In genomic region chr2:170193211-170193610, GRCm38 (mm10) we compare ENCODE assay signal across 8 mouse cellular contexts. TPM values are rescaled to one million over a fixed set of nuclear protein-coding genes. Genes with fewer than 3 reads are reported as not detected.
A peak's percentile ranks its signal among the peaks of the same experiment; 100 is the strongest.
DNase-seq lines count a peak whose midpoint lies in the region; ATAC-seq and TF ChIP-seq lines count a peak whose summit lies in the region.

No protein-coding gene starts in this region.

- H3K4me1 ChIP-seq in lung, embryonic 14.5 days (ENCODE audit: insufficient read depth): peaks cover 7% of the 10 kb centered on the region; the same call in 1 of the 2 replicates
- peaks cover 26% of the 10 kb centered on the region for H3K4me1 ChIP-seq in embryonic facial prominence, embryonic 10.5 days
- 0 out of 2 replicates have a peak, but pooled peaks cover 9% of the 10 kb centered on the region for H3K4me1 ChIP-seq in intestine, embryonic 15.5 days (replicated peaks)

- TF ChIP-seq CTCF in lung, embryonic 14.5 days (IDR thresholded peaks at IDR 0.05; ENCODE audit: low read depth): no peak

- H3K36me3 ChIP-seq in lung, embryonic 14.5 days (ENCODE audit: insufficient read depth): no peaks in the 10 kb centered on the region
- H3K36me3 ChIP-seq in embryonic facial prominence, embryonic 10.5 days (replicated peaks): no peaks in the 10 kb centered on the region
- no peaks in the 10 kb centered on the region for H3K36me3 ChIP-seq in intestine, embryonic 15.5 days

- H3K27me3 ChIP-seq in lung, embryonic 14.5 days (ENCODE audit: insufficient read depth, low read length): no peaks in the 10 kb centered on the region
- no peaks in the 10 kb centered on the region for H3K27me3 ChIP-seq in embryonic facial prominence, embryonic 10.5 days (replicated peaks; ENCODE audit: low read depth, poor library complexity, severe bottlenecking)
- no peaks in the 10 kb centered on the region for H3K27me3 ChIP-seq in intestine, embryonic 15.5 days (replicated peaks)

- H3K4me3 ChIP-seq in lung, embryonic 14.5 days (ENCODE audit: low read depth, low read length): peak overlapping the region; percentile 8
- peak overlapping the region; percentile 46 for H3K4me3 ChIP-seq in embryonic facial prominence, embryonic 10.5 days
- no peak overlapping the region for H3K4me3 ChIP-seq in intestine, embryonic 15.5 days (replicated peaks)

- peak overlapping the region; percentile 21 for H3K9ac ChIP-seq in lung, embryonic 14.5 days
- no peak overlapping the region for H3K9ac ChIP-seq in intestine, embryonic 15.5 days

- peak overlapping the region; percentile 76; the same call in 1 of the 2 replicates for H3K27ac ChIP-seq in lung, embryonic 14.5 days (ENCODE audit: low read depth)
- peak overlapping the region; percentile 75 for H3K27ac ChIP-seq in embryonic facial prominence, embryonic 10.5 days (replicated peaks)
- H3K27ac ChIP-seq in intestine, embryonic 15.5 days: peak overlapping the region; percentile 59

- ATAC-seq in lung, embryonic 14.5 days (ENCODE audit: insufficient read depth): no peak
- ATAC-seq in intestine, embryonic 15.5 days: peak; percentile 18; the same call in 1 of the 2 replicates
- no peak for ATAC-seq in frontal cortex, adult (ENCODE audit: low TSS enrichment)

- WGBS in lung, embryonic 14.5 days: 3% methylated on average over 10 of the region's 10 CpGs
- WGBS in embryonic facial prominence, embryonic 10.5 days: 3% methylated on average over 10 of the region's 10 CpGs
- 5% methylated on average over 10 of the region's 10 CpGs for WGBS in intestine, embryonic 15.5 days

- DNase-seq in lung, embryonic 14.5 days: peak; percentile 34
- DNase-seq in lung, adult 18-20 months: no peak
- DNase-seq in embryonic facial prominence, embryonic 10.5 days (ENCODE audit: low spot score): peak; percentile 32
- DNase-seq in naive thymus-derived CD4-positive, alpha-beta T cell, adult 2 months (ENCODE audit: low read depth): peak; percentile 37
- no peak for DNase-seq in spleen, postnatal 10 days (ENCODE audit: low spot score in 2 of 2)
- DNase-seq in right cerebral cortex, postnatal 14 days: no peak

- H3K4me2 ChIP-seq in lung, embryonic 14.5 days: peak overlapping the region; percentile 46
- H3K4me2 ChIP-seq in intestine, embryonic 15.5 days (replicated peaks): peak overlapping the region; percentile 47

- H3K9me3 ChIP-seq in lung, embryonic 14.5 days (ENCODE audit: low read depth, low read length): no peaks in the 10 kb centered on the region
- no peaks in the 10 kb centered on the region for H3K9me3 ChIP-seq in embryonic facial prominence, embryonic 10.5 days
- H3K9me3 ChIP-seq in intestine, embryonic 15.5 days: no peaks in the 10 kb centered on the region

RNA-seq across cellular contexts. Expression of gene Zfp217, which starts 45.3 kb away (rescaled TPM):
- polyA plus RNA-seq in lung, embryonic 14.5 days (2014; fragmentation: Nextera tagmentation; extraction: Ambion mirVana): 4.9 and 6.0 TPM in 2 replicates
- polyA plus RNA-seq in embryonic facial prominence, embryonic 10.5 days (2016; fragmentation: Nextera tagmentation; extraction: Ambion mirVana): 3.9 and 4.2 TPM in 2 replicates
- polyA plus RNA-seq in intestine, embryonic 15.5 days (2015; fragmentation: Nextera tagmentation; extraction: Ambion mirVana): 3.3 and 3.7 TPM in 2 replicates

Comparison
In these comparisons a context has a peak if more than half of its experiments do, and no peak if none do; other contexts are left out.
1. DNase-seq: peak in lung, embryonic 14.5 days (single experiment), embryonic facial prominence, embryonic 10.5 days (single experiment) and naive thymus-derived CD4-positive, alpha-beta T cell, adult 2 months (single experiment); none in lung, adult 18-20 months (0 of 2), spleen, postnatal 10 days (0 of 2) and right cerebral cortex, postnatal 14 days (single experiment).
2. Peak in every context shown above with its lines, with median percentiles within 50 percentile points of each other: H3K27ac ChIP-seq.